Mouse (Mus musculus): Measurements from ENCODE around the gene Olfr102.

DNA sequence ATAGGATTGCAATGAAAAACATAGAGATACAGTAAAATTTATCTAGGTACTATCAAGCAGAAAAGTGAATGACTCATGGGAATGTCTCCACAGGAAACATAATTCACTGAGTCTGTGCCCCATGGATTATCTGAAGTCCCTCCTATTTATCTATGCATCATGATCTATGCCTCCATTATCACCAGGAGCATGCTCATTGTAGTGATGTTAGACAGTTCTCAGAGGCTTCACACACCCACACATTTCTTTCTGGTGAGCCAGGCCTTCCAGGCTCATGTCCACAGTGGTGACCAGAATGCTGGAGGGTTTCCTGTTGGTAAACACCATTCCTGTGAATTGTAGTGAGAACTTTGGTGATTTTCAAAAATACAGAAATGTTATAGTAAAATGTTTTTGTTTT lies 40.3 kb downstream of the Olfr102 start:
- TF ChIP-seq CTCF (IDR thresholded peaks at IDR 0.05; ENCODE audit: control insufficient read depth, insufficient read depth, insufficient read length) (no peak), MAX (IDR thresholded peaks at IDR 0.05) (no peak)

All from C2C12 (cell line).